Mouse (Mus musculus): ENCODE data around the gene Cggbp1. TPM values are rescaled to one million over a fixed set of nuclear protein-coding genes. Genes with fewer than 3 reads are reported as not detected.

Cggbp1 gene
- polyA plus RNA-seq, 1 experiment from 2014 or later, result 47.2 TPM

- Histone ChIP-seq H3K9me3 (ENCODE audit: control insufficient read depth, low read length) (no peaks in the 10 kb centered on the region), H3K27ac (ENCODE audit: low read length) (no peak overlapping the region), H3K4me2 (ENCODE audit: low read depth, low read length) (no peak overlapping the region), H3K9ac (ENCODE audit: low read depth, low read length) (no peak overlapping the region), H3K4me3 (ENCODE audit: low read length) (no peak overlapping the region), H3K27me3 (replicated peaks; ENCODE audit: control insufficient read depth, insufficient read depth, low read length) (no peaks in the 10 kb centered on the region), H3K4me1 (ENCODE audit: control insufficient read depth, insufficient read depth, low read length) (peaks cover 4% of the 10 kb centered on the region), H3K36me3 (ENCODE audit: control insufficient read depth, insufficient read depth, low read length) (no peaks in the 10 kb centered on the region)
- peak; percentile 62 for ATAC-seq
- WGBS, result 37% methylated on average over 5 of the region's 5 CpGs
These were observed 27.9 kb downstream of the Cggbp1 start for GRCm38 (mm10) chr16:64879735-64880134.

- Histone ChIP-seq H3K36me3 (ENCODE audit: control insufficient read depth, insufficient read depth, low read length) (no peaks in the 10 kb centered on the region), H3K9ac (ENCODE audit: low read depth, low read length) (no peak overlapping the region), H3K27me3 (replicated peaks; ENCODE audit: control insufficient read depth, insufficient read depth, low read length) (no peaks in the 10 kb centered on the region), H3K4me2 (ENCODE audit: low read depth, low read length) (no peak overlapping the region), H3K4me1 (ENCODE audit: control insufficient read depth, insufficient read depth, low read length) (peaks cover 4% of the 10 kb centered on the region), H3K9me3 (ENCODE audit: control insufficient read depth, low read length) (no peaks in the 10 kb centered on the region), H3K4me3 (ENCODE audit: low read length) (no peak overlapping the region), H3K27ac (ENCODE audit: low read length) (no peak overlapping the region)
- ATAC-seq, result no peak
- 84% methylated on average over 3 of the region's 3 CpGs for WGBS
These were observed 29.2 kb downstream of the Cggbp1 start for GRCm38 (mm10) chr16:64880986-64881385.

- no peak overlapping the region for H3K9ac ChIP-seq (ENCODE audit: low read depth, low read length)
- no peaks in the 10 kb centered on the region for H3K9me3 ChIP-seq (ENCODE audit: control insufficient read depth, low read length)
- no peak overlapping the region for H3K27ac ChIP-seq (ENCODE audit: low read length)
- H3K27me3 ChIP-seq (replicated peaks; ENCODE audit: control insufficient read depth, insufficient read depth, low read length), result no peaks in the 10 kb centered on the region
- no peaks in the 10 kb centered on the region for H3K36me3 ChIP-seq (ENCODE audit: control insufficient read depth, insufficient read depth, low read length)
- H3K4me2 ChIP-seq (ENCODE audit: low read depth, low read length), result no peak overlapping the region
- H3K4me3 ChIP-seq (ENCODE audit: low read length), result no peak overlapping the region
- H3K4me1 ChIP-seq (ENCODE audit: control insufficient read depth, insufficient read depth, low read length), result peaks cover 4% of the 10 kb centered on the region
- no peak for ATAC-seq
- WGBS, result 78% methylated on average over 2 of the region's 2 CpGs
These were observed 29.6 kb downstream of the Cggbp1 start for GRCm38 (mm10) chr16:64881442-64881841.

- 50% methylated on average over 5 of the region's 5 CpGs for WGBS
- Histone ChIP-seq H3K4me2 (ENCODE audit: low read depth, low read length) (no peak overlapping the region), H3K4me3 (ENCODE audit: low read length) (no peak overlapping the region), H3K27me3 (replicated peaks; ENCODE audit: control insufficient read depth, insufficient read depth, low read length) (no peaks in the 10 kb centered on the region), H3K9me3 (ENCODE audit: control insufficient read depth, low read length) (peaks cover 3% of the 10 kb centered on the region; the same call in 1 of the 2 replicates), H3K4me1 (ENCODE audit: control insufficient read depth, insufficient read depth, low read length) (peaks cover 4% of the 10 kb centered on the region), H3K27ac (ENCODE audit: low read length) (no peak overlapping the region), H3K9ac (ENCODE audit: low read depth, low read length) (no peak overlapping the region), H3K36me3 (ENCODE audit: control insufficient read depth, insufficient read depth, low read length) (no peaks in the 10 kb centered on the region)
- ATAC-seq, result no peak
These were observed 32.1 kb downstream of the Cggbp1 start for GRCm38 (mm10) chr16:64883896-64884295.

GRCm38 (mm10) chr16:64884420-64884838 is 32.6 kb downstream of the Cggbp1 start:
- Histone ChIP-seq H3K27ac (ENCODE audit: low read length) (no peak overlapping the region), H3K4me2 (ENCODE audit: low read depth, low read length) (no peak overlapping the region), H3K27me3 (replicated peaks; ENCODE audit: control insufficient read depth, insufficient read depth, low read length) (no peaks in the 10 kb centered on the region), H3K9ac (ENCODE audit: low read depth, low read length) (no peak overlapping the region), H3K4me3 (ENCODE audit: low read length) (no peak overlapping the region), H3K9me3 (ENCODE audit: control insufficient read depth, low read length) (peaks cover 5% of the 10 kb centered on the region; the same call in 1 of the 2 replicates), H3K36me3 (ENCODE audit: control insufficient read depth, insufficient read depth, low read length) (no peaks in the 10 kb centered on the region), H3K4me1 (ENCODE audit: control insufficient read depth, insufficient read depth, low read length) (peaks cover 4% of the 10 kb centered on the region)
- peak; percentile 50 for ATAC-seq
- 4% methylated on average over 3 of the region's 3 CpGs for WGBS

GRCm38 (mm10) chr16:64885142-64885541 is 33.3 kb downstream of the Cggbp1 start:
- no peak for ATAC-seq
- Histone ChIP-seq H3K36me3 (ENCODE audit: control insufficient read depth, insufficient read depth, low read length) (no peaks in the 10 kb centered on the region), H3K4me1 (ENCODE audit: control insufficient read depth, insufficient read depth, low read length) (peaks cover 4% of the 10 kb centered on the region), H3K9ac (ENCODE audit: low read depth, low read length) (no peak overlapping the region), H3K4me3 (ENCODE audit: low read length) (no peak overlapping the region), H3K4me2 (ENCODE audit: low read depth, low read length) (no peak overlapping the region), H3K27me3 (replicated peaks; ENCODE audit: control insufficient read depth, insufficient read depth, low read length) (no peaks in the 10 kb centered on the region), H3K27ac (ENCODE audit: low read length) (no peak overlapping the region), H3K9me3 (ENCODE audit: control insufficient read depth, low read length) (peaks cover 5% of the 10 kb centered on the region; the same call in 1 of the 2 replicates)
- 38% methylated on average over 3 of the region's 3 CpGs for WGBS

- Histone ChIP-seq H3K36me3 (ENCODE audit: control insufficient read depth, insufficient read depth, low read length) (no peaks in the 10 kb centered on the region), H3K9ac (ENCODE audit: low read depth, low read length) (no peak overlapping the region), H3K4me2 (ENCODE audit: low read depth, low read length) (no peak overlapping the region), H3K27ac (ENCODE audit: low read length) (no peak overlapping the region), H3K27me3 (replicated peaks; ENCODE audit: control insufficient read depth, insufficient read depth, low read length) (no peaks in the 10 kb centered on the region), H3K4me1 (ENCODE audit: control insufficient read depth, insufficient read depth, low read length) (peaks cover 4% of the 10 kb centered on the region), H3K9me3 (ENCODE audit: control insufficient read depth, low read length) (peaks cover 5% of the 10 kb centered on the region; the same call in 1 of the 2 replicates), H3K4me3 (ENCODE audit: low read length) (no peak overlapping the region)
- no peak for ATAC-seq
- 50% methylated on average over 4 of the region's 4 CpGs for WGBS
These were observed 33.8 kb downstream of the Cggbp1 start for GRCm38 (mm10) chr16:64885547-64885946.

GRCm38 (mm10) chr16:64889496-64889895 is 37.7 kb downstream of the Cggbp1 start:
- H3K9ac ChIP-seq (ENCODE audit: low read depth, low read length), result no peak overlapping the region
- H3K4me3 ChIP-seq (ENCODE audit: low read length), result no peak overlapping the region
- H3K9me3 ChIP-seq (ENCODE audit: control insufficient read depth, low read length), result peaks cover 5% of the 10 kb centered on the region; the same call in 1 of the 2 replicates
- no peaks in the 10 kb centered on the region for H3K27me3 ChIP-seq (replicated peaks; ENCODE audit: control insufficient read depth, insufficient read depth, low read length)
- no peak overlapping the region for H3K27ac ChIP-seq (ENCODE audit: low read length)
- WGBS, result 92% methylated on average over 3 of the region's 3 CpGs
- no peaks in the 10 kb centered on the region; the same call in 1 of the 2 replicates for H3K4me1 ChIP-seq (ENCODE audit: control insufficient read depth, insufficient read depth, low read length)
- H3K36me3 ChIP-seq (ENCODE audit: control insufficient read depth, insufficient read depth, low read length), result no peaks in the 10 kb centered on the region
- ATAC-seq, result no peak
- H3K4me2 ChIP-seq (ENCODE audit: low read depth, low read length), result no peak overlapping the region

- Histone ChIP-seq H3K4me1 (ENCODE audit: control insufficient read depth, insufficient read depth, low read length) (no peaks in the 10 kb centered on the region), H3K27ac (ENCODE audit: low read length) (no peak overlapping the region), H3K36me3 (ENCODE audit: control insufficient read depth, insufficient read depth, low read length) (no peaks in the 10 kb centered on the region), H3K9me3 (ENCODE audit: control insufficient read depth, low read length) (no peaks in the 10 kb centered on the region), H3K9ac (ENCODE audit: low read depth, low read length) (no peak overlapping the region), H3K4me2 (ENCODE audit: low read depth, low read length) (no peak overlapping the region), H3K27me3 (replicated peaks; ENCODE audit: control insufficient read depth, insufficient read depth, low read length) (no peaks in the 10 kb centered on the region), H3K4me3 (ENCODE audit: low read length) (no peak overlapping the region)
- 56% methylated on average over 2 of the region's 2 CpGs for WGBS
- no peak for ATAC-seq
These were observed 47.3 kb downstream of the Cggbp1 start for GRCm38 (mm10) chr16:64899084-64899483.

- Histone ChIP-seq H3K4me3 (ENCODE audit: low read length) (no peak overlapping the region), H3K36me3 (ENCODE audit: control insufficient read depth, insufficient read depth, low read length) (no peaks in the 10 kb centered on the region), H3K9me3 (ENCODE audit: control insufficient read depth, low read length) (no peaks in the 10 kb centered on the region), H3K27me3 (replicated peaks; ENCODE audit: control insufficient read depth, insufficient read depth, low read length) (no peaks in the 10 kb centered on the region), H3K4me2 (ENCODE audit: low read depth, low read length) (no peak overlapping the region), H3K9ac (ENCODE audit: low read depth, low read length) (no peak overlapping the region), H3K4me1 (ENCODE audit: control insufficient read depth, insufficient read depth, low read length) (no peaks in the 10 kb centered on the region), H3K27ac (ENCODE audit: low read length) (no peak overlapping the region)
- WGBS, result 24% methylated on average over 2 of the region's 2 CpGs
- no peak for ATAC-seq
These were observed 51.5 kb downstream of the Cggbp1 start for GRCm38 (mm10) chr16:64903328-64903727.
